ENCODE assay signal across 25 mouse cellular contexts in the genomic region with DNA sequence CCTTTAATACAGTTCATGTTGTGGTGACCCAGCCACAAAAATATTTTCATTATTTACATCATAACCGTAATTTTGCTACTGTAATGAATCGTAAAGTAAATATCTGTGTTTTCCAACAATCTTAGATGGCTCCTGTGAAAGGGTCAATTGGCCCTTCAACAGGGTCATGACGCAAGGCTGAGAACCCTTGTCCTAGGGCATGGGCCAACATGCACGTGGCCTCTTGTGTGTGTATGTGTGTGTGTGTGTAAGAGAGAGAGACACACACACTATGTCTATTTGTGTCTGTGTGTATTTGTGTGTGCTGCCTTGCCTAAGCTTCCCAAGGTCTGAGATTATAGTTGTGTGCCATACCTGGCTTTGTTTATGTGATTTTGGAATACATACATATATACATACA.
"Had no signal": no experiment of that assay in that cellular context is flagged by ENCODE, and none has a peak within 500 bp of the region (broad histone marks: within the 10 kb centered on the region; RNA-seq: fewer than 3 reads in every experiment).

No protein-coding gene starts in this region.

- H3K9ac ChIP-seq: forebrain, postnatal 0 days; heart, embryonic 12.5 days; hindbrain, embryonic 12.5 days; hindbrain, embryonic 14.5 days; intestine, embryonic 15.5 days; limb, embryonic 12.5 days had no signal

- H3K4me3 ChIP-seq: gastrocnemius, adult 2 months; heart, embryonic 10.5 days; heart, embryonic 12.5 days; hindbrain, embryonic 10.5 days; hindbrain, embryonic 12.5 days; intestine, embryonic 15.5 days; layer of hippocampus, adult 2 months; left cerebral cortex, adult 2 months; limb, embryonic 10.5 days; limb, embryonic 12.5 days had no signal

- H3K4me1 ChIP-seq: heart, embryonic 10.5 days; heart, embryonic 12.5 days; hindbrain, embryonic 10.5 days; hindbrain, embryonic 12.5 days; intestine, embryonic 15.5 days; limb, embryonic 10.5 days; limb, embryonic 12.5 days had no signal

- H3K27ac ChIP-seq: gastrocnemius, adult 2 months; heart, embryonic 10.5 days; hindbrain, embryonic 10.5 days; hindbrain, embryonic 12.5 days; hindbrain, embryonic 14.5 days; intestine, embryonic 15.5 days; layer of hippocampus, adult 2 months; left cerebral cortex, adult 2 months; limb, embryonic 10.5 days; limb, embryonic 12.5 days had no signal

- H3K4me2 ChIP-seq: heart, embryonic 12.5 days; hindbrain, embryonic 12.5 days; hindbrain, embryonic 14.5 days; intestine, embryonic 15.5 days; limb, embryonic 12.5 days had no signal

- H3K9me3 ChIP-seq: heart, embryonic 10.5 days; heart, embryonic 12.5 days; hindbrain, embryonic 10.5 days; hindbrain, embryonic 12.5 days; intestine, embryonic 15.5 days; limb, embryonic 10.5 days; limb, embryonic 12.5 days had no signal

- ATAC-seq: forebrain, postnatal 0 days; hindbrain, embryonic 16.5 days; inflammation-experienced regulatory T-cells, adult 6 months; intestine, postnatal 0 days had no signal

- H3K27me3 ChIP-seq: heart, embryonic 12.5 days; hindbrain, embryonic 12.5 days; intestine, embryonic 15.5 days; limb, embryonic 12.5 days had no signal

- DNase-seq: forebrain, postnatal 0 days; gastrocnemius, adult 2 months; gastrocnemius, postnatal 10 days; gastrocnemius, postnatal 25 days; heart, adult 18-20 months; heart, postnatal 10 days; heart, postnatal 4 days; kidney, adult 18-20 months; kidney, adult 8-10 months; kidney, postnatal 10 days; kidney, postnatal 25 days; kidney, postnatal 4 days had no signal
